Mouse (Mus musculus): ENCODE measurements around the gene Cacng7. TPM values are rescaled to one million over a fixed set of nuclear protein-coding genes. Genes with fewer than 3 reads are reported as not detected.
A peak's percentile ranks its signal among the peaks of the same experiment; 100 is the strongest.

Cacng7 gene
- polyA plus RNA-seq, 1 experiment: 0.72 TPM

- Histone ChIP-seq H3K4me3 (no peak overlapping the region), H3ac (ENCODE audit: control insufficient read depth, insufficient read length) (no peak overlapping the region), H3K27me3 (ENCODE audit: control insufficient read depth, insufficient read depth, insufficient read length) (no peaks in the 10 kb centered on the region), H3K4me2 (ENCODE audit: low read depth) (no peak overlapping the region), H3K36me3 (ENCODE audit: control insufficient read depth, insufficient read depth) (peaks cover 62% of the 10 kb centered on the region), H3K79me2 (ENCODE audit: control insufficient read depth, insufficient read depth) (peaks cover 56% of the 10 kb centered on the region)
- no peak for TF ChIP-seq MYOD1 (IDR thresholded peaks at IDR 0.05; ENCODE audit: control insufficient read depth in 1 of 3, insufficient read length in 2 of 3, low read depth in 2 of 3)
- no peak for TF ChIP-seq MYOG (IDR thresholded peaks at IDR 0.05; ENCODE audit: control insufficient read depth in 1 of 3, insufficient read depth in 1 of 3, insufficient read length in 2 of 3, low read depth in 2 of 3)
- no peak for TF ChIP-seq POLR2A (IDR thresholded peaks at IDR 0.05; ENCODE audit: insufficient read length, low read depth)
- TF ChIP-seq TCF12 (IDR thresholded peaks at IDR 0.05; ENCODE audit: insufficient read depth, poor library complexity, severe bottlenecking): no peak
- TF ChIP-seq USF1 (IDR thresholded peaks at IDR 0.05; ENCODE audit: low read depth): no peak
- no peak for TF ChIP-seq TCF3 (IDR thresholded peaks at IDR 0.05; ENCODE audit: insufficient read length, low read depth)
- no peak for TF ChIP-seq MAX (IDR thresholded peaks at IDR 0.05; ENCODE audit: low read depth)
- TF ChIP-seq SRF (IDR thresholded peaks at IDR 0.05; ENCODE audit: control insufficient read depth, insufficient read length, low read depth): no peak
- no peak for TF ChIP-seq CEBPB (IDR thresholded peaks at IDR 0.05; ENCODE audit: insufficient read depth, poor library complexity, severe bottlenecking)
- TF ChIP-seq POLR2AphosphoS2 (IDR thresholded peaks at IDR 0.05; ENCODE audit: insufficient read length, low read depth): no peak
- no peak for TF ChIP-seq REST (IDR thresholded peaks at IDR 0.05; ENCODE audit: insufficient read depth, insufficient read length)
- TF ChIP-seq E2F4 (IDR thresholded peaks at IDR 0.05; ENCODE audit: insufficient read depth): no peak
Observed at GRCm38 (mm10) chr7:3296711-3297110, 36.0 kb upstream of the Cacng7 start.

- no peaks in the 10 kb centered on the region for H3K27me3 ChIP-seq (ENCODE audit: control insufficient read depth, insufficient read depth, insufficient read length)
- H3ac ChIP-seq (ENCODE audit: control insufficient read depth, insufficient read length): no peak overlapping the region
- peaks cover 28% of the 10 kb centered on the region for H3K79me2 ChIP-seq (ENCODE audit: control insufficient read depth, insufficient read depth)
- TF ChIP-seq USF1 (IDR thresholded peaks at IDR 0.05; ENCODE audit: low read depth) (no peak), POLR2AphosphoS2 (IDR thresholded peaks at IDR 0.05; ENCODE audit: insufficient read length, low read depth) (peak; percentile 37)
- peaks cover 45% of the 10 kb centered on the region for H3K36me3 ChIP-seq (ENCODE audit: control insufficient read depth, insufficient read depth)
- no peak overlapping the region for H3K4me2 ChIP-seq (ENCODE audit: low read depth)
- H3K4me3 ChIP-seq: no peak overlapping the region
Observed at GRCm38 (mm10) chr7:3299941-3300617, 32.7 kb upstream of the Cacng7 start.

DNA sequence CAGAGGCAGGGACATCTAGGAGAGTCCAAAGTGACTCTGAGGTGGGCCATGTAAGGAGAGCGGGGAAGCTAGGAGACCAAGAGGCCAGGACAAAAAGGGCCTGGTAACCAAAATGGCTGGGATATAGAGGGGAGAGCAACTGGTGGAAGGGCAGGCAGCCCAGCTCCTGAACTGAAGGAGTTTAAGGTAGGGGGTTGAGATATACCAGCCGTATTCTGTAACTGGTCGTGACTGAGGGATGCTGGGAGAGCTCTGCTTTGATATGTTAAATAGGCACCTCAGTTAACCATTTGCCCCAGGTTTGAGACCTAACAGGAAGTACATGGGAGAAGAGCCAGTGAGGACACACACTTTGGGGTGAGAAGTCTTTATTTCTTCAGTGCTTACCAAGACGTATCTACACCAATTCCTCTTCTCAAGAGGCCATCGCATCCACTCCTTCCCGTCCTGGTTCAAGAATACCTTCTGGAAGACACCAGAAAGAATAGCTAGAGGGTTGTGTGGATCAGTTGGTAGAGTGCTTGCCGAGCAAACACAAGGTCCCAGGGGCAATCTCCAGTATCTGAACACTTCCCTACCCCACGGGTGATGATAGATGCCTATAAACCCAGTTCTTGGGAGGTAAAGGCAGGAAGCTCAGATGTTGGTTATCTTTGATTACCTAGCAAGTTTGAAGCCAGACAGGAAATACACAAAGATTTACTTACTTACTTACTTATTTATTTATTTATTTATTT, 31.7 kb upstream of the Cacng7 start:
- TF ChIP-seq POLR2A (IDR thresholded peaks at IDR 0.05; ENCODE audit: insufficient read length, low read depth) (peak; percentile 23), POLR2AphosphoS2 (IDR thresholded peaks at IDR 0.05; ENCODE audit: insufficient read length, low read depth) (peak; percentile 70), E2F4 (IDR thresholded peaks at IDR 0.05; ENCODE audit: insufficient read depth) (no peak)
- H3ac ChIP-seq (ENCODE audit: control insufficient read depth, insufficient read length): no peak overlapping the region
- no peak overlapping the region for H3K4me3 ChIP-seq
- peaks cover 36% of the 10 kb centered on the region for H3K36me3 ChIP-seq (ENCODE audit: control insufficient read depth, insufficient read depth)
- no peaks in the 10 kb centered on the region for H3K27me3 ChIP-seq (ENCODE audit: control insufficient read depth, insufficient read depth, insufficient read length)
- peak overlapping the region; percentile 18 for H3K4me2 ChIP-seq (ENCODE audit: low read depth)
- peaks cover 18% of the 10 kb centered on the region for H3K79me2 ChIP-seq (ENCODE audit: control insufficient read depth, insufficient read depth)

- Histone ChIP-seq H3K27me3 (ENCODE audit: control insufficient read depth, insufficient read depth, insufficient read length) (no peaks in the 10 kb centered on the region), H3K4me3 (no peak overlapping the region), H3K4me2 (ENCODE audit: low read depth) (peak overlapping the region; percentile 69), H3K79me2 (ENCODE audit: control insufficient read depth, insufficient read depth) (peaks cover 11% of the 10 kb centered on the region), H3K36me3 (ENCODE audit: control insufficient read depth, insufficient read depth) (peaks cover 29% of the 10 kb centered on the region), H3ac (ENCODE audit: control insufficient read depth, insufficient read length) (no peak overlapping the region)
- TF ChIP-seq POLR2AphosphoS2 (IDR thresholded peaks at IDR 0.05; ENCODE audit: insufficient read length, low read depth) (peak; percentile 87), REST (IDR thresholded peaks at IDR 0.05; ENCODE audit: insufficient read depth, insufficient read length) (no peak), MYOD1 (IDR thresholded peaks at IDR 0.05; ENCODE audit: control insufficient read depth in 1 of 3, insufficient read length in 2 of 3, low read depth in 2 of 3) (no peak), POLR2A (IDR thresholded peaks at IDR 0.05; ENCODE audit: insufficient read length, low read depth) (no peak), CEBPB (IDR thresholded peaks at IDR 0.05; ENCODE audit: insufficient read depth, poor library complexity, severe bottlenecking) (no peak), TCF3 (IDR thresholded peaks at IDR 0.05; ENCODE audit: insufficient read length, low read depth) (no peak), USF1 (IDR thresholded peaks at IDR 0.05; ENCODE audit: low read depth) (no peak), TCF12 (IDR thresholded peaks at IDR 0.05; ENCODE audit: insufficient read depth, poor library complexity, severe bottlenecking) (no peak), MAX (IDR thresholded peaks at IDR 0.05; ENCODE audit: low read depth) (no peak)
Observed at GRCm38 (mm10) chr7:3301628-3302555, 30.9 kb upstream of the Cacng7 start.
